Mouse (Mus musculus): ENCODE measurements around the gene Rrp1b. TPM values are rescaled to one million over a fixed set of nuclear protein-coding genes. Genes with fewer than 3 reads are reported as not detected.
A peak's percentile ranks its signal among the peaks of the same experiment; 100 is the strongest.
"Not testable (repeated sequence)": the region's sequence is repeated elsewhere in the genome, so short reads cannot be mapped to it uniquely, and the experiment has no call there.

Rrp1b gene
- total RNA-seq, 2 experiments from 2014 or later: 48.6 to 61.9 TPM

DNA sequence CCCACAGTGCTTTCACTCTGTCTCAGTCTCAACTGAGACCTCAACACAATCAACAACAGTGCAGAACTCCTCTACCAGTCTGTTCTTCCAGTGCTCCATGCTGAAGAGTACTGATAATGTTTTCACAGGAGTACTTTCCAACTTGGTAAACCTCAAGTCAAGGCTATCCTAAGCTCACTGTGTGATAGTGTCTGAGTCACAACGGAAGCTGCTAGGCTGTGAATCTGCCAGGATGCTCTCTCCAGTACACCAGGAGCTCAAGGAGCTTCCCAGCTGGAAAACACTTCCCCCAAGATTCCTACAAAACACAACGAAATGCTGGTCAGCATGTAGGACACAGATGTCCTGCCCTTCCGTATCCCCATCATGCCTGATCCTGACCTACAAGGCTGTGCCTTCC lies 7.6 kb upstream of the Rrp1b start:
- no peak for ATAC-seq (replicated peaks; ENCODE audit: poor library complexity)

DNA sequence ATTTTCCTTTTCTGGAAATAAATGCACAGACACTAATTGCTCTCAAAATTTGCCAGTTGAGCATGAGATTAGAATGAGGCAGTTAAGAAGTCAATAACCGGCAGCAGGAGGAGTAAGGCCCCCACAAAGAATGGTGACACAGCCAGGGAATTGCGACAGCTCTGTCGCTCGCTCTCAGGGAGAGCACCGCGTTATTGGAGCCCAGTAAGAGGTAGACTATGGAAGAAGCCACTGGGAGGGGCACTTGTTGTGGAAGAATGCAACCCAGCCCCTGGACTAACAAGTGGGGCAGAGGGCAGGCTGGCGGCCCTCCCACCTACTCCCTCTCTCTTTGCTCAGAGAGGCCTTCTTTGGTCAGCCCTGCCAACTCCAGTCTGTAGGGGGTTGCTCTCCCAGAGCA lies 4.2 kb upstream of the Rrp1b start:
- ATAC-seq (replicated peaks; ENCODE audit: poor library complexity): no peak; the same call in 1 of the 2 replicates

DNA sequence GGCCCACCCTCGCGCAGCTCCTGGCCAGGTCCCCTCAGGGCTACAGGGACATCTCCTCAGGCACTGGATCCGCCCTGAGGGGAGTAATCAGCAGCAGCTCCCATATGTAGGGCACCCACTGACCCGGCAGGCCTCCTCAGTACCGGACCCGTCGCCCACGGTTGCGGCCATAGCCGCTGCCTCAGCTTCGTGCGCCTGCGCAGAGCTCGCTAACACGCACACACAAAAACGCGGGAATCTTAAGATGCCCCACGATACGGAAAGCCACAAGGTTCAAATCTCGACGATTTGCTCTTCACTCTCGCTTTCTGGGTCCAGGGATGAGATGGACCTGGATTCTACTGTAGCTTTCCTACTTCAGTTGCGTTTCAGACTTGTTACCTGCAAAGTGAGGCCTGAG lies 1.6 kb upstream of the Rrp1b start:
- no peak for ATAC-seq (replicated peaks; ENCODE audit: poor library complexity)

DNA sequence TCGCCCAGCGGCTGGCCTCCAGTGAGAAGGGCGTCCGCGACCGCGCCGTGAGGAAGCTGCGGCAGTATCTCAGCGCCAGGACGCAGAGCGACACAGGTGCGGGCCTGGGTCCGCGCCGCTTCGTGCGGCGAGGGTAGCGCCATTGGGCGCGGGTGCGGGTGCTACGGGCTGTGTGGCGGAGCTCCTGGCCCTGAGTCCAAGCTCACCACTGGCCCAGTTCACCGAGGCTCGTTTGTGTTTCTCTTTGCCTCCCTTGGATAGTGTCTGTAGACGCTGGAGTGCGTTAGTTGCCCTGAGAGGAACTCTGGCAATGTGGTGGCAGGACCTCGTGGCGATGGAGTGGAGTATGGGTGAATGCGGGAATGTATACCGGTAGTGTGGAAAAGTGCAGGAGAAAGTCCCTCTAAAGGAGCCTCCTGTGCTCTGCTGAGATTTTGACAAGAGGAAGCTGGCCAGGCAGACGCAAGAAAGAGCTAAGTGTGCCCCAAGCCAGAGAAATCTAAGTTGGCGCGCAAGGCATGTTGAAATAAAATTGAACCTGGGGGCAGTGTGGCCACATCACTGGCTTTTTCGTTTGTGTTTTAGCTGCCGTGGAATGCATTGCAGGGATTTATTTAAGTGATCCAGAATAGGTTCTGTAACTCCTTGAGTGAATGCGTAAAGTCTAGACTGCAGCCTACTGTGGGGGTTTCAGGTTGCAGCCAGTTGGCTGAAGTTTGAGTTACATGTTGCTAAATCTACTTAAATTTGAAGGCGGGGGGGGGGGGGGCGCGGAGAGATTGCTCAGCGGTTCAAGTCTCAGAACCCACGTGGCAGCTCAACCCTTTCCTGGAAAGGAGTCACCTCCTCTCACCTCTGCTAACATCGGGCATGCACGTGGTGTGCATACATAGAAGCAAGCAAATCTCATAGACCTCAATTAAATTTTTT lies 874 bp downstream of the Rrp1b start:
- 0 out of 2 replicates have a peak, but pooled peaks have one; percentile 2 for ATAC-seq (replicated peaks; ENCODE audit: poor library complexity)

DNA sequence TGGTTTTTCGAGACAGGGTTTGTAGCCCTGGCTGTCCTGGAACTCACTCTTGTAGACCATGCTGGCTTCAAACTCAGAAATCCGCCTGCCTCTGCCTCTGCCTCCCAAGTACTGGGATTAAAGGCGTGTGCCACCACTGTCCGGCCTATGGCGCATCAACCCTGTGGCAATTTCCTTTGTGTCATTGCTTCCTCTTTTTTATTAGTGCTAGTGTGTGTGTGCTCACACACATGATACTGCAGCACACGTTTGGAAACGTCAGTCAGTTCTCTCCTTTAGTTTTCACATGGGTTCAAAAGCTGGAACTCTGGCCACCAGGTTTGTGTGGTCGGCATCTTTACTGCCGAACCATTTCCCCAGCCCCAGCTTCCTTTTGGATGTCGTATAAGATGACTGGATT lies 4.4 kb downstream of the Rrp1b start:
- peak; percentile 66 for ATAC-seq (replicated peaks; ENCODE audit: poor library complexity)

DNA sequence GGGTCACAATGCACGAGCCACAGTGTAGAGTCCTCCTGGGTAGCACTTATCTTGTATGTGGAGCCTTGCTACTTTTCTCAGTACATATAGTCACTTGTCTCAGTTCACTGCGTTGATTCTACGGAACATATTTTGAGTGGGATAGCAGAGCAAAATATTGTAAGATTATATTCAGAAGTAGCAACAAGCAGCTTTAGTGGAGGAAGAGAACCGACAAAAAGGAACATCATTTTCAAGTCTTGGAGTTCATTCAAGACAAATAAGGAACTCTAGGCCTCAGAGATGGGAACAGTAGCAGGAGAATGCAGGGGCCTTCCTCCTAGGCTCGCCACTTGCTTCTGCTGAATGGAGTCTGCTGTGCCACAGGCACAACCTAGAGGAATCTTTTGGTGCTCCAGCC lies 10.6 kb downstream of the Rrp1b start:
- ATAC-seq (replicated peaks; ENCODE audit: poor library complexity): no peak

DNA sequence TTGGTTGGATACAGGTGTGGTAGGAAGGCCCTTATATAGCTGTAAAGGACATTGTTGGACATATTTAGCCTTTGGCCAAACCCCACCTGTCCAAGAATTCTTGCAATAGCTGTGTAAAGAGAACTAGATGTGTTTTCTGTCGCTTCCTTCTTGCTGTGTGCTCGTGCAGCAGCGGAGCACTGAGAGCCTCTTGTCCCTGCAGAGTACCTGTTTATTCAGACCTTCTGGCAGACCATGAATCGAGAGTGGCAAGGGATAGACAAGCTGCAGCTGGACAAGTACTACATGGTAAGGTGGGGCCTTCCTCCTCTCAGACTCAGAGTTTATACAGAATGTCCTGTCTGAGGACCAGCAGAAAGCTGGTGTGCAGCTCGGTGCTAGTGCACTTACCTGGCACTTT lies 12.5 kb downstream of the Rrp1b start:
- no peak for ATAC-seq (replicated peaks; ENCODE audit: poor library complexity)

DNA sequence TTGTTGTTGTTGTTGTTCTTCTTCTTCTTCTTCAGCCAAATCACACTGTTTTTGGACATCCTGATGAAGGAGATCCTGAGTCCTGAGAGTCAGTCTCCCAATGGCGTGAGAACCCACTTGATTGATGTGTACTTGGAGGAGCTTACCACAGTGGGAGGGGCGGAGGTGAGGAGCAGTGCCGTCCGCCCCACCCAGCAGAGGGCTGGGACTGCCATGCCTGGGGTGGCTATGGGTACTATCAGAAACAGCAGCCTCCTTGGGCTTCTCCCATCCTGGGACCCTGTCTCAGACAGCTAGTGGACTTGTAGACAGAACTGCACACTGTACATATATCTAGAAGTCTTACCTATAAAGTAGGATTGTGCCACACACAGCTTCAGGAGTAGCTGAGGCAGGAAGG lies 14.0 kb downstream of the Rrp1b start:
- ATAC-seq (replicated peaks; ENCODE audit: poor library complexity): no peak

DNA sequence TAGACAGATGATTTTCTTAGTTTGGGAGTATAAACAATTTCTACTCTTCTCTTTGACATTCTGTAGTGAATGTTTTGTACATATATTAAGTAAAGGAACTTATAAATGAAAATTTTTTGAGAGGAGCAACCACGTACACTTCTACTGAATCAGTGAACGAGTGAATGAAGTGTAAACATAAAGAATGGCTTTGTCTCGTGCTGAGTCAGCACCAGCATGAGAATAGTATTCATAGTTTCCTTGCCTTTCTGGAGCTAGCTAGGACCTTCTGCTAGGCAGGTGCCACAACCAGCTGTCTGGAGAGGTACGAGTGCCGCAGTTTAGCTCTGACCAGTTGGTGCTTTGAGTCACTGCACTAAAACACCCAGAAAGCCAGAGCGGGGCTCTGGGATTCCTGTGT lies 14.7 kb downstream of the Rrp1b start:
- no peak for ATAC-seq (replicated peaks; ENCODE audit: poor library complexity)

DNA sequence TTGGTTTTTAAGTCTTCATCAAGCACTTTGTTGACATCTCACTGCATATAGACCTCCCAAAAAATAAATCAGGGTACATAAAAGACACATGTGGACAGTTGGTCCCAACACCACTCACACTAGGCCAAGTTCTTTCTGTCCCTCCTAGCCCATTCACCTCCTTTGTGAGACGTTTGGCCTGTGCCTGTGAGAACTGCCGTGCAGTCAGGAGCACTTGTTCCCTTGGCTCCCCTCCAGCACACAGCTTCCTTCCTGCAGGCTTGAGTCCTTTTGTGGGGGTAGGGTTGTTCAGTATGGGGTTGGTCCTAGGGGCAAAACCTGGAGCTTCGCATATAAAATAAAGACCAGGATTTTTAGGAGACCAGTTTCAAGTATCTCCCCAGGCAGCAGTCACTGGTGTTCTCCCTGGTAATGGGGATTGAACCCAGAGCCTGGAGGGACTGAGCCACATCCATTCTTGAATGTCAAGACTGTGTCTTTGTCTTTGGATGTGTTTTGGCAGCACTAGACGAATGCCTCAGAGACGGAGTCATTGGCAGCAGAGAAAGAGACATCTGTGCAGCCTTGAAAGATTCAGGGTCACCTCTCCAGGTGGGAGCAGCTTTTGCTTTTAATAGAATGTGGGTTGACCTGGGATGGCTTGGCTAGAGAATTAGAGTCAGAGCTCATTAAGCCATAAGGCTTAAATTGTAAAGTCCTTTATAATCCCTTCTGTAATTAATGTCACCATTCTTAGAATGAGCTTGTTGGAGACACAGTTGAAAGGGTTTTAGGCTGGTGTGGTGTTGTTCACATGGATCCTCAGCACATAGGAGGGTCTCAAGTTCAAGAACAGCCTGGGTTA lies 16.6 kb downstream of the Rrp1b start:
- ATAC-seq (replicated peaks; ENCODE audit: poor library complexity): no peak

DNA sequence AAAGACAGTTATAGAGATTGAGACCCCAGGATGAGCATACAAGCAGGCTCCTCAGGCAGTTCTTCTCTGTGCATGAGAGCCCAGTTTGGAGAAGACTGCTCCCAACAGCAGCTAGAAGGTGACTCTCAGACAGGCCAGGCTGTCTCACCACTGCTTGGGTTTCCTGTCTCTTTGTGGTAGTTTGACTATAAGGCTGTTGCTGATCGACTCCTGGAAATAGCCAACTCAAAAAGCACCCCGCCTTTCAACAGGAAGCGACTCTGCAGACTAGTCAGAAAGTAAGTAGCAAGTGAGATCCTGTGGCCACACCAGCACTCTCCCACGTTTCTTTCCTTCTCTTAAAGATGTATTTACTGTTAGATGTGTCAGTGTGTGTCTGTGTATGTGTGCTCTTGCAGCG lies 17.8 kb downstream of the Rrp1b start:
- no peak for ATAC-seq (replicated peaks; ENCODE audit: poor library complexity)

DNA sequence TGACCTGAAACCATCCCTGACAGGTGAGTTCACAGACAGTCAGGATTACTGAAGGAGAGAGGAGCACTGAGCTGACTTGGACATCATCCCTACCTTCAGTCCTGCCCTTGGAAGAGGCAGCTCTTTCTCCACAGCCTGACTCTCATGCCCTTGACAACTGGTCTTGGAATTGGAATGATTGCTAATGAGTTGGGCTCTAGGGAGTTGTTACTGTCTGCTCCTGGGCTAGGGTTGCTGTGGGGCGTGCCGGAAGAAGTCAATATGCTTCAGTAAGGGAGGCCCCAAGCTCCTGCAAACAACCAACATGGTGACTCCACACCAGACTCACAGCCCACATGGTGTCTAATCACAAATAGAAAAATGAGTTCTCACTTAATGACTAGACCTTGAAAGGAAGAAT lies 21.9 kb downstream of the Rrp1b start:
- ATAC-seq (replicated peaks; ENCODE audit: poor library complexity): no peak

DNA sequence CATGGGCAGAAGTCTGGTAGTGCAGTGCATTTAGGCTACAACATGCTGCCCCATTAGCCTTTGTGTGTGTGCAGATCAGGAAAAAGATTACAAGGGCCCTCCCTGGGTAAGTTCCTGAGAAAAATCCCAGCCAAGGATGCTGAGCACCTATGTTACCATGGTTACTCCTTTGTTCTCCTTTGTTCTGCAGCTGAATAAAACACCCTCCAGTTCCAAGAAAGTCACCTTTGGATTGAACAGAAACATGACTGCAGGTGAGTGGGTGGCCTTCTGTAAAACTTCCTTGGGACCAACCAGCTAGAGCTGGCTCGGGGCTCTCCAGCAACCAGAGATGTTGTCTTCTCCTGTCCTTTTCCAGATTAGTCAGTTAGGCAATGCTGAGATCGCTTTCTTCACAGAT lies 23.2 kb downstream of the Rrp1b start:
- ATAC-seq (replicated peaks; ENCODE audit: poor library complexity): no peak

DNA sequence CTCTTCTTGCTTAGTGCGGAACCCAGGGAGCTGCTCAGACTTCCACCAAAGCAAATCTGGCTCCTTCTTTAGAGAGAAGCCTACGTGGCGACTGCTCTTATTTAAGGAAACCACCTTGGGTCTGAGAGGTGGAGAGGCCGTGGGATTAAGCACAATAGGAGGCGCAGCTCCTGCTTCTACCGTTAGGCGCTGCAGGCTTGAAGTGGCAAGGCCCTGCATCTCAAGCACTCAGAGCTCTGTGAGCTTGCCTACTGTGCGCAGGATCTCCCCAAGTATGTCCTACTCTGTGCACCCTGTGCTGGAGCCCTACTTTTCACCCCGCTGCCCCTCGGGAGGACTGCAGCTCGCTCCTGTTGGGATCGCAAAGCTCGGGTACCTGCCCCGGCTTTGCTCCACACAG lies 25.3 kb downstream of the Rrp1b start:
- ATAC-seq (replicated peaks; ENCODE audit: poor library complexity): no peak

DNA sequence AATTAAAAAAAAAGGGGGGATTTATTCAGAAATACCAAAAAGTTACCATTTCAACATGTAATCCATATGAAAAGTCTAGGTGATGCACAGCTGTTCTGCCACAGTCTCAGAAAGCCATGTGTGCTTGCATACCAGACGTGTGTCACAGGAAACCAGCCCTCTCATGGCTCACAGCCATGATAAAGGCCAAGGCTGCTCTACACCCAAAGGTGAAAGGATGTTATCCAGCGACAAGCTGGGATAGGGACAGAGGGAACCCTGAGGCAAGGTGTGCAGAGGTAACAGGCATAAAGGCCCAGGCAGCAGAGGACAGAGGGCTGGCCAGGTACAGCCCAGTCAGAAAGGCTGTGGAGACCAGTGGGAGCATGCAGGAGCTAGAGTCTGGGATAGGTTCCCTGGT lies 27.8 kb downstream of the Rrp1b start:
- ATAC-seq (replicated peaks; ENCODE audit: poor library complexity): no peak

DNA sequence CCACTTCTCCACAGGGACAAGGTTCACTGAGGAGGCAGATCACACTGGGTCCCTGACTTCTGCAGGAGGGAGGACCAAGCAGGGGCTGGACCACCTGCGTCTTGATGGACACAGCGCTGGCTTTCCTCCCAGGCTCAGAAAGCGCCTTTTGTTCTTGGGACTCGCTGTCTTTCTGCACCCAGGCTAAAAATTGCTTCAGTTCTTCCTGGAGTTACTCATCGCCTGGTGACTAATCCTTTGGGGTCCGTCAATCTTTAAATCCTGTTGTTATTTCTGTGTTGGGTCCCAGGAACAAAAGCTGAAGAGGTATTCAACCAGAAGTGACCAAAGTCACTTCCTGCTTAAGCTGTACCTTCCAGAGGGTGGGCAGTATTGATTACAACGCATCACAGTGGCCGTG lies 28.9 kb downstream of the Rrp1b start:
- not testable (repeated sequence) for ATAC-seq (replicated peaks; ENCODE audit: poor library complexity)

DNA sequence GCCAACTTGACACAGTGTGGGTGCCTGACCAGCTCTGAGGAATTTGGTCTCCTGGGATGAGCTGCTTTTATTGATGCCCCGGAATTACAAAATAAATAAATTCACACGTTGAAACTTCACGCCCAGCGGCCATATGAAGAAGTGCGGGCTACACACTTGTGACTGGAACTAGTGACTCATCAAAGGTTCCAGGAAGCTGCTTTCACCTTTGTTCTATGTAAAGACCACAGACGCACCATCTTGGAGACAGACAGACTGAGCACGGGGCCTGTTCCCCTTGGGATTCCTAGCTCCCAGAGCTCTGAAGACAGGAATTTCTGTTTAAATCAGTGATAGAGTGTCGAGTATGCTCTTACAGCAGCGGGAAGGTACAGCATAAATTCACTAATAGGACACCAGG lies 31.6 kb downstream of the Rrp1b start:
- ATAC-seq (replicated peaks; ENCODE audit: poor library complexity): 0 out of 2 replicates have a peak, but pooled peaks have one; percentile 38

DNA sequence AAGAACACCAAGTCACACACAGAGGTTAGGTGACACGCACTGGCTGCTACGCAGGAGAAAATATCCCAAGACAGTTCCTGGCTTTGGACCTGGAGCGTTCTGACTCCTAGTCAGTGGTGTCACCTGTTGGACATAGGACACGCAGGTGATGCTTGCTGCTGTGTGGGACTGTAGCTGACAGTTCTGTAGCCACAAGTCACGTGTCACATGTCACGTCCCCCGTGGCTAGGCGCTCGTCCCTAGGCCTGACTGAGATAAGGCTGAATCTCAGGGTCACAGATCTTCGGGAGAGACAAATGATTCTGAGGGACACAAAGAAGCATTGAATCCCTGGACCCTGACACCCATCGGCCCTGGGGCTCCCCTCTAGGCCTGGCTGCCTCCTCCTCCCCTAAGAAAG lies 32.5 kb downstream of the Rrp1b start:
- no peak for ATAC-seq (replicated peaks; ENCODE audit: poor library complexity)

DNA sequence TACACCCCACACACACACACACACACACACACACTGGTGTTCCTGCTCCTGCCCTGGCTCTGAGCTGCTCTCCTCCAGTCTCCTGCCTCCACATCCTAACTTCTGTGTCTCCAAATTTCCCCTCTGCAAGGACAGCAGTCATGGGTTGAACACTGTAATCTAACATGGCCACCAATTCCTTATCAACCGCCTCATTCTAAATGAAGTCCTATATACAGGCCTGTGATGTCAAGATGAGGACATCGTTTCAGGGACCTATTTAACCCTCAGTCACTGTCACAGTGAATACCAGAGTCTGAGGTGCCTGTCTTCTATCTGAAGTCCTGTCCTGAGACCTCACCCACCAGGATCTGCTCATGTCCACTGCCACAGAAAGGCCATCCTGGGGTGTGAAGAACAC lies 32.9 kb downstream of the Rrp1b start:
- 0 out of 2 replicates have a peak, but pooled peaks have one; percentile 9 for ATAC-seq (replicated peaks; ENCODE audit: poor library complexity)

DNA sequence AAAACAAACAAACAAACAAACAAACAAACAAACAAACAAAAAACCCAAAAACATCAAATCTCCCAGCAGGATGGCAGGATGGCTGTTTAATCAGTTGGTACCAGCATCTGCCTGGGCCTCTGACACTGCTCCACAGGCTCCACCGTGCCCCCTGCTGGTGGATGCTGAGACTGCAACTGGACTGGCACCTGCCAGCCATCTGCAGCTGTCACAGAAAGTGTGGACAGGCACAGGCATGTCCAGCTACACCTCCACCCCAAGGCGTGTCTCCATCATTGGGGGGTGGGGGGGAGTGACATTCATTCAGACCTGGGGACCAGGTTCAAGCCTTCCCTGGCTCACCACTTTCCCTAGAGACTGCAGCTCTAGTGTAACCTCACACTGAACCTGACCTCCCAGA lies 37.5 kb downstream of the Rrp1b start:
- ATAC-seq (replicated peaks; ENCODE audit: poor library complexity): peak; percentile 89

DNA sequence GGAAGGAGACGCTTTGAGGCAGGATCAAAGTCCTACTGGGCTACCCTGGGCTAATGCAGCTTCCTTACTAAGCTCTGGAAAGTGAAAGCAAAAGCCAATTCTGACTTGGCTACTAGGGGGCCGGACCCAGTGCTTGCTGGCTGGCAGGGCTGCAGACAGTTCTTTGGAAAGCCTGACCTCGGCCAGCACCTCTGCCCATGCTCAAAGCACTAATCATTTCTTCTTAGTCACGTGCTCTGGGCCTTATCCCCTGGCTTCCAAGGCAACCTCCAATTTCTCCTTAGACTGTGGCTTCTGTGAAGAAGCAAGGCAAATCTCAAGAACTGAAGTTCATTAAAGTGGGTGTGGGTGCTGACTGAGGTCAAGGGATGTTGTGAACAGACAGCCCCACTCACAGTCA lies 38.8 kb downstream of the Rrp1b start:
- ATAC-seq (replicated peaks; ENCODE audit: poor library complexity): no peak

DNA sequence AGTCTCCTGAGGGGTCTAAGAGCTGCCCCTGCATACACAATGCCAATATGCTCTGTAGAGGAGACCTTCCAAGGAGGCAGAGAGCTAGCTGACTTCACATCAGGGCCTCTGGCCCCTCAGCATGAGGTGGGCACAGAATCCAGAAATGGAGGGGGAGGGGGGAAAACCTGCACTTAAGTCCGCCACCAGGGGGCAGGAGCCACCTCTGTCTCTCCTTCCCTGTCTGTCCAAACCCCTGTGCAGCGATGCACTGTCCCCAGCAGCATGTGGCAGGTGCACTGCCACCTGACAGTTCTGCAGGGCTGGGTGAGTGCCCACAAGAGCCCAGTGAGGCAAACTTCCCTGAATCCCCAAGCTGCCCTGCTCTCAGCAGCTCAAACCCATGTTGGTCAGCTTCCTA lies 39.3 kb downstream of the Rrp1b start:
- peak; percentile 75 for ATAC-seq (replicated peaks; ENCODE audit: poor library complexity)

Data from megakaryocyte progenitor cell, adult 5-6 weeks (primary cell).